Mouse (Mus musculus): ENCODE measurements at regions not wholly inside any gene's neighbourhood (a gene's known extent, or its start where the extent isn't known, plus 50 kb on each side); places are given as distances from the start of the nearest gene placed in this dataset.

- no peak for DNase-seq
These were observed 277.7 kb downstream of the Osr1 start for GRCm38 (mm10) chr12:9847465-9848205.

- DNase-seq: no peak
These were observed 285.6 kb downstream of the Osr1 start for GRCm38 (mm10) chr12:9855503-9856024.

GRCm38 (mm10) chr12:9856128-9856621, 286.3 kb downstream of the Osr1 start:
- peak in 1 of 2 experiments; percentile 16 for DNase-seq

GRCm38 (mm10) chr12:9857990-9858389, 288.1 kb downstream of the Osr1 start:
- DNase-seq: no peak

GRCm38 (mm10) chr12:9862301-9862700, 292.4 kb downstream of the Osr1 start:
- peak; percentile 61 to 73 for DNase-seq

GRCm38 (mm10) chr12:9872236-9872635, 302.3 kb downstream of the Osr1 start:
- peak; percentile 76 to 81 for DNase-seq

- no peak for DNase-seq
These were observed 303.3 kb downstream of the Osr1 start for GRCm38 (mm10) chr12:9873214-9873613.

GRCm38 (mm10) chr12:9874823-9875222, 304.9 kb downstream of the Osr1 start:
- DNase-seq: no peak

GRCm38 (mm10) chr12:9881953-9882623, 312.2 kb downstream of the Osr1 start:
- DNase-seq: no peak

- DNase-seq: no peak
These were observed 313.3 kb downstream of the Osr1 start for GRCm38 (mm10) chr12:9883037-9883730.

GRCm38 (mm10) chr12:9894521-9894920, 324.6 kb downstream of the Osr1 start:
- peak; percentile 16 to 72 for DNase-seq

- DNase-seq: no peak
These were observed 328.1 kb downstream of the Osr1 start for GRCm38 (mm10) chr12:9897980-9898379.

- DNase-seq: no peak
These were observed 328.5 kb downstream of the Osr1 start for GRCm38 (mm10) chr12:9898420-9898819.

GRCm38 (mm10) chr12:9901948-9902347, 332.0 kb downstream of the Osr1 start:
- no peak for DNase-seq

GRCm38 (mm10) chr12:9903702-9904231, 333.9 kb downstream of the Osr1 start:
- no peak for DNase-seq

- DNase-seq: no peak
These were observed 342.4 kb downstream of the Osr1 start for GRCm38 (mm10) chr12:9912333-9912732.

- DNase-seq: peak; percentile 62 to 66
These were observed 345.8 kb downstream of the Osr1 start for GRCm38 (mm10) chr12:9915726-9916140.

- no peak for DNase-seq
These were observed 348.1 kb downstream of the Osr1 start for GRCm38 (mm10) chr12:9918026-9918425.

GRCm38 (mm10) chr12:9919007-9919406, 349.1 kb downstream of the Osr1 start:
- peak; percentile 28 to 49 for DNase-seq

- peak; percentile 83 to 91 for DNase-seq
These were observed 349.5 kb downstream of the Osr1 start for GRCm38 (mm10) chr12:9919433-9919832.

- no peak for DNase-seq
These were observed 350.5 kb downstream of the Osr1 start for GRCm38 (mm10) chr12:9920401-9920800.

- DNase-seq: no peak
These were observed 351.8 kb downstream of the Osr1 start for GRCm38 (mm10) chr12:9921591-9922198.

Data from cerebellum, postnatal 14 days (tissue).